Mouse (Mus musculus) thymus, adult 2 months (tissue): ENCODE measurements around the gene Ciao2b. TPM values are rescaled to one million over a fixed set of nuclear protein-coding genes. Genes with fewer than 3 reads are reported as not detected.
A peak's percentile ranks its signal among the peaks of the same experiment; 100 is the strongest.

Source experiments
- DNase-seq: peaks from one replicate; pipeline ENCODE4 v3.0.0; 2021
- H3K27ac ChIP-seq: fragments of 200-500 bp; 2 replicates; pipeline ENCODE4 v1.5.1; 2012; ENCODE audit warnings: low read length, control low read depth; ENCODE audit not compliant: control insufficient read depth, insufficient read depth
- H3K27me3 ChIP-seq: fragments of 200-500 bp; 2 replicates; pipeline ENCODE4 v1.6.1; 2012; ENCODE audit warnings: mild to moderate bottlenecking, low read length, moderate library complexity, mixed read lengths; ENCODE audit not compliant: control insufficient read depth, insufficient read depth
- H3K36me3 ChIP-seq: fragments of 200-500 bp; 2 replicates; pipeline ENCODE4 v1.6.1; 2012; ENCODE audit warnings: mild to moderate bottlenecking, low read length, moderate library complexity; ENCODE audit not compliant: control insufficient read depth, insufficient read depth
- H3K4me1 ChIP-seq: fragments of 200-500 bp; replicated peaks from 2 replicates; pipeline ENCODE4 v1.6.1; 2012; ENCODE audit warnings: low read length; ENCODE audit not compliant: control insufficient read depth, insufficient read depth
- H3K4me3 ChIP-seq: fragments of 200-500 bp; 2 replicates; pipeline ENCODE4 v1.5.1; 2012; ENCODE audit warnings: mild to moderate bottlenecking, low read length, control low read depth, moderate library complexity; ENCODE audit not compliant: control insufficient read depth, insufficient read depth
- CTCF ChIP-seq: fragments of 200-500 bp; IDR thresholded peaks from 2 replicates; pipeline ENCODE4 v1.5.1; 2012; ENCODE audit warnings: mild to moderate bottlenecking, control low read depth, low read length, moderate library complexity, borderline replicate concordance; ENCODE audit not compliant: control insufficient read depth, poor library complexity, insufficient read depth; ENCODE audit errors: extremely low read depth
- POLR2A ChIP-seq: fragments of 200-500 bp; IDR thresholded peaks from 2 replicates; pipeline ENCODE4 v1.6.1; 2012; ENCODE audit warnings: mild to moderate bottlenecking, low read length, control low read depth, moderate library complexity; ENCODE audit not compliant: control insufficient read depth, poor library complexity, insufficient read depth; ENCODE audit errors: extremely low read depth
- WGBS: fragments of 180-500 bp; shearing (Covaris S2); methylation state at CpG from one replicate; pipeline ENCODE4 v1.1.7; 2018; 5-methylcytosine and 5-hydroxymethylcytosine counted together
- polyA plus RNA-seq: library from polyadenylated mRNA; depleted of rRNA; stranded (reverse); fragments of >200 nt; gene quantifications from 2 replicates; pipeline ENCODE4 v1.2.3, GENCODE M21; 2012

The Ciao2b gene
- polyA plus RNA-seq, 1 experiment, result 76.9 TPM

DNA sequence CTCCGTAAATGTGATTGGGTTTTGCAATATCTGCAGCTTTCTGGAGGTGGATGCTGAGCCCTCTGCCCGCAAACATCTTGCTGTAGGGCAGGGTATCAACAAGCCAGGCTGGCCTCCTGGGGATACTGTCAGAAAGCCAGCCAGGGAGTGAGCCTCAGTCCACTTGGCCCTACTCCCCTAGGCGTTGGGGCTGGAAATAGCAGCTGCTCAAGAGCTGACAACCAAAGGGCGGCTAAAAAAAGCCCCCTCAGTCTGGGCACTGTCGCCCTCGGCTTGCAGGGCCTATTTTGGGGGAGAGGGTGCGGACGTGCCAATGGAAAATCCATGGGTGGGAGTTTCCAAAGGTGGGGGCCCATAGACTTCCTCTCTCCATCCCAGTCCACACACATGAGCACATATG lies 32.5 kb downstream of the Ciao2b start:
- TF ChIP-seq POLR2A (no peak), CTCF (no peak)
- WGBS, result 82% methylated on average over 8 of the region's 8 CpGs
- Histone ChIP-seq H3K4me3 (no peak overlapping the region), H3K27ac (no peak overlapping the region), H3K36me3 (no peaks in the 10 kb centered on the region), H3K4me1 (no peaks in the 10 kb centered on the region), H3K27me3 (no peaks in the 10 kb centered on the region)
- no peak for DNase-seq

DNA sequence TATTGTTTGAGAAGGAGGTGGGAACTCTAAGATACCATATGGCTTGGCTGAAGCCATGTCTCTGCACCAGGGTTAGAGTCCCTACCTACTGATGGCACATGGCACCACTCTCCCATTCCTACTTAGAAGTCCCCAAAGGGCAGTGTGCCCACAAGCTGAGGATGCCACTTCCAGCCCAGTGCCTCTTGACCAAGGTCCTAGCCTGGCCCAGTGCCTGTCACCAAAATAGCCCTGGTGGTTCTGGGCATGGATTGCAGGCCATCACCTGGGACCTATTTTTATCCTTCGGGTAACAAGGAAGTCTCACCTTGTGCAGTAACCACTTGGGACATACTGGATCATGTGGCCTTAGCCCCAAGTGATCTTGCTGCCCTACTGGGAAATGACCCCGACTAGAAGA lies 33.8 kb downstream of the Ciao2b start:
- Histone ChIP-seq H3K4me1 (no peaks in the 10 kb centered on the region), H3K27ac (no peak overlapping the region), H3K27me3 (no peaks in the 10 kb centered on the region), H3K36me3 (no peaks in the 10 kb centered on the region), H3K4me3 (no peak overlapping the region)
- TF ChIP-seq POLR2A (no peak), CTCF (no peak)
- DNase-seq, result no peak
- 79% methylated on average over 2 of the region's 2 CpGs for WGBS

DNA sequence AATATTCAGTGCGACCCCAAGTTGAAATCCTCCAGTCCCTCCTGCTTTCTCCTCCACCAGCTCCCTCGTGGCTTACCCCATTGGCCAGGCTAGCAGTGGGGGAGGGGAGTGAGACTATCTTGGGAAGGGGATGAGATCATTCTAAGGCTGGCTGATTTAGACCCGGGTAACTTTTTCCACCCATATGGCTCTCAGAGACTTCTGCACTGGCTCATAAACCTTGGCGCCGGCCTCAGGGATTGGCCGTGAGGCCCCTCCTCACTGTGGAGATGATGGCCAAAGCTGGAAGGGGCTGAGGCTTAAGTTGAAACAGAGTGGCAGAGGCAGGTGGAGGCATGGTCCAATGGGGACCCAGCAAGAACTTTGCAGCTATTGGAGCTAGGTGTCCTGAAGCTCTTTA lies 35.4 kb downstream of the Ciao2b start:
- Histone ChIP-seq H3K4me1 (no peaks in the 10 kb centered on the region), H3K27ac (no peak overlapping the region), H3K36me3 (no peaks in the 10 kb centered on the region), H3K4me3 (no peak overlapping the region), H3K27me3 (no peaks in the 10 kb centered on the region; the same call in 1 of the 2 replicates)
- no peak for DNase-seq
- TF ChIP-seq CTCF (no peak), POLR2A (no peak)
- WGBS, result 60% methylated on average over 6 of the region's 6 CpGs

DNA sequence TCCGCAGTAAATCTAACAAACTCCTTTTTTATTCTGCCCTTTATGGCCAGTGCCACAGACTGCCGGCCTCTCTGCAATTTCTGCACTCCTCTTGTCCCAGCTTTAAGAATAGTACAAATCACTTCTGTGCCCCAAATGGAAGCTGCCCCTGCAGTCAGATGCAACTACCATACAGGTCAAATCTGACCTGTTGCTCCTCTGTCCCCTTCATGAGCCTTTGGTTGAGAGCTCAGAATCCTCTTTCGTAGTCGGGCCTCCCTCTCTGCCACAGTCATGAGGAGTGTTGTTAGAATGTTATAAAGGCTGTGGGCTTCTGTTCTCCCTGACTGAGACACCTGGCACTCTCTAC lies 38.5 kb downstream of the Ciao2b start:
- no peak for DNase-seq
- Histone ChIP-seq H3K36me3 (no peaks in the 10 kb centered on the region), H3K27ac (no peak overlapping the region), H3K27me3 (no peaks in the 10 kb centered on the region; the same call in 1 of the 2 replicates), H3K4me1 (0 out of 2 replicates have a peak, but pooled peaks cover 3% of the 10 kb centered on the region), H3K4me3 (no peak overlapping the region)
- TF ChIP-seq CTCF, result no peak
- no peak for TF ChIP-seq POLR2A
- 82% methylated on average over 4 of the region's 4 CpGs for WGBS

DNA sequence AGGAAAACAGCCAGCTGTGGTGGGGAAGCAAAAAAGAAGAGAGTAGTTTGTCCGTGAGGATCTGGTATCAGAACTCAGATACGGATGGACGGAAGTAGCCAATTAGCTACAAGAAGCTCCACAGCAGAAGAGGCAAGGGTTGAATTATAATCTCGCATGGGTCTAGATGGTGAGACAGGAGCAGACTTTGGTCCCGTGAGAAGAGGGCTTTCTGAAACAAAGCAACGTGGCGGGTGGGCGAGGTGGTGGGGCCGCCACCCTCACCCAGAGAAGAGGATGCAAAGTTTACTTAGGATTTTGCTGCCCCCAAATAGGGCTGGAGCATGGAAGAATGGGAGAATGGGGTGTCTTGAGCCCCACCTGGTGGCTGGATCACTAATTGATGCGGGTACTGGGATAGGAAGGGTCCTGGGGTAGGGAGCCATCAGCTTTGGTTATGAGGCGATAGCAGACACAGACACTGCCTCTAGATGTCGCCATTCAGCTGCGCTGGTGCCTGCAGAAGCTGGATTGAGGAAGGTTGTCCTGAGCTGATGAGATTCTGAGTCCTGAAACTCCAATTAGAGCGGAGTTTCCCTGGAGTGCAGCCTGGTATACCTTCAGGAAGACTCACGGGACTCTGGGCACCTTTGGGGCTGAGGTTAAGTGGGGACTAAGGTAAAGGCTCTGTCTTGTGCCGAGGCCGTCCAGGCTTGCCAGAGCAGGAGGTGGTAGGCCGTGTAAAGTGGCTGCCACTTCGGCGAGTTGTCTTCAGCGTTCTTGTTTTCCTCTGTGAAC lies 39.1 kb downstream of the Ciao2b start:
- Histone ChIP-seq H3K4me3 (no peak overlapping the region), H3K27ac (no peak overlapping the region), H3K27me3 (no peaks in the 10 kb centered on the region; the same call in 1 of the 2 replicates), H3K36me3 (no peaks in the 10 kb centered on the region), H3K4me1 (0 out of 2 replicates have a peak, but pooled peaks cover 3% of the 10 kb centered on the region)
- 33% methylated on average over 21 of the region's 21 CpGs for WGBS
- DNase-seq, result peak; percentile 83
- TF ChIP-seq CTCF (peak; percentile 90; the same call in 1 of the 2 replicates), POLR2A (no peak)

DNA sequence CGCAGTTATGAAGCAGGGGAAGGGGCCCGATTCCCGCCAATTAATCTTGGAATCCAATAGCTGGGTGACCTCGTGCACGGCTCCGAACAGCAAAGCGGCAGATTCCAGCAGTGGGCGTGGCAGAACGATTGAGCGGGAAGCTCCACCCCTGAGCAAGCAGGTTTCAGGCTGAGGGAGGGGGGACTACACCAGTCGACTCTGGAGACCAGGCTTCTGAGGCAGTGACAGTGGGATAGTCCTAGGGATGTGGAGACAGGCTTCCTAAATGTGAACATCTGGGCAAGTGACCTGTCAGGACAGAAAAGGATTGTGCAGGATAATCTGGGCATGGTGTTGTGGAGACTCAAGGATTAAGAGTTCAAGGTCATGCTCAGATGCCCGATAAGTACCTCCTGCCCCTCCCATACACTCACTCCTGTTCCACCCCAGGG lies 39.8 kb downstream of the Ciao2b start:
- TF ChIP-seq POLR2A (no peak), CTCF (no peak)
- no peak overlapping the region for H3K4me3 ChIP-seq
- H3K4me1 ChIP-seq, result 0 out of 2 replicates have a peak, but pooled peaks cover 3% of the 10 kb centered on the region
- 5% methylated on average over 12 of the region's 12 CpGs for WGBS
- no peaks in the 10 kb centered on the region for H3K36me3 ChIP-seq
- H3K27ac ChIP-seq, result no peak overlapping the region
- no peak for DNase-seq
- no peaks in the 10 kb centered on the region; the same call in 1 of the 2 replicates for H3K27me3 ChIP-seq

DNA sequence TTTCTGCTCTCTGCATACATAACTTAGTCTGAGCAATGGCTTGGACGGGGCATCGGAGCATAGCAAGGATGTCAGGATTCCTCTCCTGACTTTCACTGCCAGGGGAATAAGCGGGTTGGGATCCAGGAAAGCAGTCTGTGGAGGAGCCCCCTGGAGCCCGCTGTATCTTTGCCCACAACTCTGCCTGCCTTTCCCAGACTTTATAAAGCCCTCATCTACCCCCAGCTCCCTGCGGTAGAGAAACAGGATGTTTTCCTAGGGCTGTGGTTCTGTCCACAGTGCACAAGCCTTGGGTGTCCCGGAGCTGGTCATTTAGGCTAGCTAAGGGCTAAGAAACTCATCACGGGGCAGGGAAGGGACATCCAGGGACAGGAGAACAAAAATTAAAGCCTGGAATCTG lies 40.4 kb downstream of the Ciao2b start:
- Histone ChIP-seq H3K27ac (no peak overlapping the region), H3K36me3 (no peaks in the 10 kb centered on the region), H3K27me3 (no peaks in the 10 kb centered on the region; the same call in 1 of the 2 replicates), H3K4me1 (peaks cover 4% of the 10 kb centered on the region; the same call in 1 of the 2 replicates), H3K4me3 (no peak overlapping the region)
- DNase-seq, result no peak
- TF ChIP-seq CTCF (no peak), POLR2A (no peak)
- WGBS, result 63% methylated on average over 7 of the region's 7 CpGs
